Mouse (Mus musculus): ENCODE measurements around the gene Atp13a1. TPM values are rescaled to one million over a fixed set of nuclear protein-coding genes. Genes with fewer than 3 reads are reported as not detected.

Atp13a1 gene
- polyA plus RNA-seq, 1 experiment from 2014 or later = 53.6 TPM

GRCm38 (mm10) chr8:69848951-69849350, 58.0 kb downstream of the Atp13a1 start:
- 95% methylated on average over 8 of the region's 8 CpGs for WGBS
- no peak for DNase-seq (ENCODE audit: low spot score)
- H3K36me3 ChIP-seq (ENCODE audit: control insufficient read depth, insufficient read depth, low read length) = no peaks in the 10 kb centered on the region
- no peak overlapping the region for H3K4me2 ChIP-seq (ENCODE audit: low read depth, low read length, severe bottlenecking)
- H3K27me3 ChIP-seq (ENCODE audit: control insufficient read depth, insufficient read depth, low read length) = no peaks in the 10 kb centered on the region
- H3K27ac ChIP-seq (ENCODE audit: low read depth, low read length) = no peak overlapping the region
- no peak overlapping the region for H3K9ac ChIP-seq (ENCODE audit: low read length)
- no peaks in the 10 kb centered on the region for H3K4me1 ChIP-seq (replicated peaks; ENCODE audit: control insufficient read depth, insufficient read depth, low read length)
- no peak for ATAC-seq (replicated peaks; ENCODE audit: low FRiP score)
- H3K4me3 ChIP-seq (ENCODE audit: low read depth, low read length) = no peak overlapping the region
- H3K9me3 ChIP-seq (ENCODE audit: control insufficient read depth, low read length) = no peaks in the 10 kb centered on the region

- Histone ChIP-seq H3K4me3 (ENCODE audit: low read depth, low read length) (no peak overlapping the region), H3K27me3 (ENCODE audit: control insufficient read depth, insufficient read depth, low read length) (no peaks in the 10 kb centered on the region), H3K36me3 (ENCODE audit: control insufficient read depth, insufficient read depth, low read length) (no peaks in the 10 kb centered on the region), H3K9me3 (ENCODE audit: control insufficient read depth, low read length) (no peaks in the 10 kb centered on the region), H3K9ac (ENCODE audit: low read length) (no peak overlapping the region), H3K27ac (ENCODE audit: low read depth, low read length) (no peak overlapping the region), H3K4me1 (replicated peaks; ENCODE audit: control insufficient read depth, insufficient read depth, low read length) (no peaks in the 10 kb centered on the region), H3K4me2 (ENCODE audit: low read depth, low read length, severe bottlenecking) (no peak overlapping the region)
- ATAC-seq (replicated peaks; ENCODE audit: low FRiP score) (no peak), DNase-seq (ENCODE audit: low spot score) (no peak)
- WGBS = 42% methylated on average over 3 of the region's 3 CpGs
These were observed 58.9 kb downstream of the Atp13a1 start for GRCm38 (mm10) chr8:69849899-69850298.

- ATAC-seq (replicated peaks; ENCODE audit: low FRiP score) (no peak), DNase-seq (ENCODE audit: low spot score) (no peak)
- H3K4me1 ChIP-seq (replicated peaks; ENCODE audit: control insufficient read depth, insufficient read depth, low read length) = no peaks in the 10 kb centered on the region
- H3K36me3 ChIP-seq (ENCODE audit: control insufficient read depth, insufficient read depth, low read length) = no peaks in the 10 kb centered on the region
- 78% methylated on average over 7 of the region's 7 CpGs for WGBS
- no peaks in the 10 kb centered on the region for H3K27me3 ChIP-seq (ENCODE audit: control insufficient read depth, insufficient read depth, low read length)
- H3K4me3 ChIP-seq (ENCODE audit: low read depth, low read length) = no peak overlapping the region
- no peak overlapping the region for H3K4me2 ChIP-seq (ENCODE audit: low read depth, low read length, severe bottlenecking)
- H3K27ac ChIP-seq (ENCODE audit: low read depth, low read length) = no peak overlapping the region
- H3K9ac ChIP-seq (ENCODE audit: low read length) = no peak overlapping the region
- H3K9me3 ChIP-seq (ENCODE audit: control insufficient read depth, low read length) = no peaks in the 10 kb centered on the region
These were observed 60.1 kb downstream of the Atp13a1 start for GRCm38 (mm10) chr8:69850926-69851506.

DNA sequence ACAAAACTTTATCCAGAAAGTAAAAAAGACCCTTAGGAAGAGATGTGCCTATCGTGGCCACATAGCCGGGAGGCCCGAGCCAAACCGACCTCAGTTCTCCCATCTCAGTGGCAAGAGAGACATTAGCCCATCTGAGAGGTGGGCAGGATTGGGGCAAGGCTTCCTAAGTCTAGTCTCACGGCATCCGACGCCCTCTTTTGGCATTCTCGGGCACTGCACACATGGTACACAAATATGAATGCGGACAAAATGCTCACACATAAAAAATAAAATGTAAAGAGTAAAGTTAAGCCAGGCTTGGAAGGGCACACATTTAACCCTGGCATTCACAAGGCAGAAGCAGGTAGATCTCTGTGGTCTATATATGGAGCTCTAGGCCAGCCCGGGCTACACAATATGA, 62.9 kb downstream of the Atp13a1 start:
- no peak overlapping the region for H3K9ac ChIP-seq (ENCODE audit: low read length)
- H3K4me2 ChIP-seq (ENCODE audit: low read depth, low read length, severe bottlenecking) = no peak overlapping the region
- H3K4me3 ChIP-seq (ENCODE audit: low read depth, low read length) = no peak overlapping the region
- H3K36me3 ChIP-seq (ENCODE audit: control insufficient read depth, insufficient read depth, low read length) = no peaks in the 10 kb centered on the region
- ATAC-seq (replicated peaks; ENCODE audit: low FRiP score) = no peak
- H3K27me3 ChIP-seq (ENCODE audit: control insufficient read depth, insufficient read depth, low read length) = no peaks in the 10 kb centered on the region
- WGBS = 90% methylated on average over 10 of the region's 10 CpGs
- no peak overlapping the region for H3K27ac ChIP-seq (ENCODE audit: low read depth, low read length)
- H3K9me3 ChIP-seq (ENCODE audit: control insufficient read depth, low read length) = no peaks in the 10 kb centered on the region
- H3K4me1 ChIP-seq (replicated peaks; ENCODE audit: control insufficient read depth, insufficient read depth, low read length) = no peaks in the 10 kb centered on the region
- DNase-seq (ENCODE audit: low spot score) = no peak

Other genes starting within 250 kb of the Atp13a1 start
- gene Zfp868, start 165.6 kb upstream of the Atp13a1 start, polyA plus RNA-seq (2014; fragmentation: Nextera tagmentation; extraction: Ambion mirVana) = 35.6 and 37.7 TPM in 2 replicates
- 2.8 and 3.0 TPM in 2 replicates for gene Zfp964, start 136.7 kb upstream of the Atp13a1 start, polyA plus RNA-seq (2014; fragmentation: Nextera tagmentation; extraction: Ambion mirVana)
- 31.6 and 37.8 TPM in 2 replicates for gene Zfp869, start 80.4 kb upstream of the Atp13a1 start, polyA plus RNA-seq (2014; fragmentation: Nextera tagmentation; extraction: Ambion mirVana)
- 5.8 and 8.2 TPM in 2 replicates for gene Zfp963, start 41.2 kb upstream of the Atp13a1 start, polyA plus RNA-seq (2014; fragmentation: Nextera tagmentation; extraction: Ambion mirVana)
- 0.68 and 0.91 TPM in 2 replicates for gene Gm20422, start 16.3 kb upstream of the Atp13a1 start, polyA plus RNA-seq (2014; fragmentation: Nextera tagmentation; extraction: Ambion mirVana)
- gene Zfp866, start within 50 bp of the Atp13a1 start, polyA plus RNA-seq (2014; fragmentation: Nextera tagmentation; extraction: Ambion mirVana) = 45.0 and 45.8 TPM in 2 replicates
- gene Gmip, start 17.5 kb downstream of the Atp13a1 start, polyA plus RNA-seq (2014; fragmentation: Nextera tagmentation; extraction: Ambion mirVana) = 9.9 and 11.0 TPM in 2 replicates
- 1.1 and 1.3 TPM in 2 replicates for gene Lpar2, start 31.3 kb downstream of the Atp13a1 start, polyA plus RNA-seq (2014; fragmentation: Nextera tagmentation; extraction: Ambion mirVana)
- 48.7 and 50.3 TPM in 2 replicates for gene Pbx4, start 41.3 kb downstream of the Atp13a1 start, polyA plus RNA-seq (2014; fragmentation: Nextera tagmentation; extraction: Ambion mirVana)
- 0.20 and 0.35 TPM in 2 replicates for gene Cilp2, start 96.5 kb downstream of the Atp13a1 start, polyA plus RNA-seq (2014; fragmentation: Nextera tagmentation; extraction: Ambion mirVana)
- 5.2 and 6.0 TPM in 2 replicates for gene Tssk6, start 111.0 kb downstream of the Atp13a1 start, polyA plus RNA-seq (2014; fragmentation: Nextera tagmentation; extraction: Ambion mirVana)
- gene Ndufa13, start 111.4 kb downstream of the Atp13a1 start, polyA plus RNA-seq (2014; fragmentation: Nextera tagmentation; extraction: Ambion mirVana) = 153 and 155 TPM in 2 replicates
- gene Yjefn3, start 111.5 kb downstream of the Atp13a1 start, polyA plus RNA-seq (2014; fragmentation: Nextera tagmentation; extraction: Ambion mirVana) = 4.0 and 4.4 TPM in 2 replicates
- 81.7 and 88.6 TPM in 2 replicates for gene Gatad2a, start 205.2 kb downstream of the Atp13a1 start, polyA plus RNA-seq (2014; fragmentation: Nextera tagmentation; extraction: Ambion mirVana)

Data from forebrain, embryonic 11.5 days (tissue).